Mouse (Mus musculus) lung, postnatal 25 days (tissue): ENCODE measurements around the gene Nos1ap.

ENCODE experiments used
- DNase-seq: peaks from one replicate; pipeline ENCODE4 v3.0.0; 2022; ENCODE audit warnings: low spot score

Gene Nos1ap

DNA sequence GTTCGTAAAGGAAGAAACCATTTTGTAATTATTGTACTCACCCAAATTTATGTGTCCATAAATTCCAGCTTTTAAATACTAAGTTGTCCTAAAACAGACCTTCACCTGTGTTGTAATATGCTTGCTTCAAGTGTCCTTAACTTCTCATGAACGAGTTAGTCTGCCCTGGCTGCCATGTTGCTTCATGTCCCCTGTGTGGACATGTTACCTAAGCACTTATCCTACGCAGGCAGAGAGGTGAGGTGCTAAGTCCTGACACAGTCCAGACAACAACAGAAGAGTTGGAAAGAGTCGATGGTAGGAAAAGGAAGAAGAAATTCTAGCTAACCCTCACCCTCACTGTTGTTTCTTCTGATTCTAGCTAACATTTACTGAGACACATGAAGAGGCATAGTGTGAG lies 43.4 kb downstream of the Nos1ap start:
- DNase-seq: no peak

DNA sequence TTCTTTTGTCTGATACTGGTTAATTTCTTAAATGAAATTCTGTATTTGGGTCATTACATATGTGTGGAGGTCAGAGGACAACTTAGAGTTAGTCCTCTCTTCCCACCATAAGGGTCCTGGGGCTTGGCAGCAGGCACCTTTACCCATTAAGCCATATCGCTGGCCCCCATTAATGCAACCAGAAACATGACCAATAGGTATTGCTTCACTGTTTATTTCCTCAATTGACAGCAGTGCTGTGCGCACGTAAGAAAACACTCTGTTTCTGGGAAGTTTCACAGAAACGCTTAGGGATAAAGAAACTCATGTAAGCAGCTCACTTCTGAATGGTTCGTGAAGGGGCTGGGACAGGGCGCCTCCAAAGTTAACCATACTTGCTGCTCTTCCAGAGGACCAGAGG lies 44.4 kb downstream of the Nos1ap start:
- DNase-seq: no peak

DNA sequence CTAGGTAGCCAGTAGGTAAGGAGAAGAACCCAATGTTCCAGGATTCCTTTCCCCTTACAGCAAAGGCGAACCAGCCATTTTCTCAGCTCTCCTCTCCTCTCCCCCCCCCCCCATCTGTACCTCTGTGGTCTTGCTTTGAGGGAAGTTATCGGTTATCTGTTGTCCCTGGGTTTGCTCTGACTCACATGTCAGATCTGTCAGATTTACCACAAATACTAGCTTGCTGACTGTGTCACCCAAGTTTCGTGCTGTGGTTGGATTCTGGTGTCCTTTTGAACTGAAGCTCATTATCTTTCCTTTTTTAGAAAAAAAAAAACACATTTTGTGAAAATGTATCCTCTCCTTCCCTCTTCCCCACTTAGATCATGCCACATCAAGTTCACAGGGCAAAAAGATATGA lies 50.2 kb downstream of the Nos1ap start:
- no peak for DNase-seq

DNA sequence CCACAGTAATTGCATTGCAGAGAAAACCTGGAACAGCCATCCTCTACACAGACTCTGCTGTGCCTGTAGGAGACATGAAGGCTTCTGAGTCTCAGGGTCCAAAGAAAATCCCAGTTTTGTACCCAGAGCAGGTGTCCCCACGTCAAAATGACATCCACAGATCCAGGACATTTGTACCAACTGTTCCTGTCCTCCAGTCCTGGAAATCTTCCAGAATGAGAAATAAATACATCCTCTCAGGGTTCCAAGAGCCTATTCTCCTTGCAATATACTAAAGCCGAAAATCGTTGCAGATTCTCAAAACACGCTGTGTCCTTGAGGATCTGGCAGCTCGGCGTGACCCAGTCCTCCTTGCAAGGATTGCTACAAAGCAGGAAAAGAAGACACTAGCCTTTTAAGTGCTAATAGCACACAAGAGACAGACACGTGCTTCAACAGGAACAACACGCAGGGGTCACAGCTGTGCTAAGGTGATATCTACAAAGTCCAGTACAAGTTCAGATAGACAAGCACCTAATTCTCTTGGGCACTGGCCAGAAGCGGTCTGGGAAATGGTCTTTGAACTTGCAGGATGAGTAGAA lies 51.1 kb downstream of the Nos1ap start:
- no peak for DNase-seq

DNA sequence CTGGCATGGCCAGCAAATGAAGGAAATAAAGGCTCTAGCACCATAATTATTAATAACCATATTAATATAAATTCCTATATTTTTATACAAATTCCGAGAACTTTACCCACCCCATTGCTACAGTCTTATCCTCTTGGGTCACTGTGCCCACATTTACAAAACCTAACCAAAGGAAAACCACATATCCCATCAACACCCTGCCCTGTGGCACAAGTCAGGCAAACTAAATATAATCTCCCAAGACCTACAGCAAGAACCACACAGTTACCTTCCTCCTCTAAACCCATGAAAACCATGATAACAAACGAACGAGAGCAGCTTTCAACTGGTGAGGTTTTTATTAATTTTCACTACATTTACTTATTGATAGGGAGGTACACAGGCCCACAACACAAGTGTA lies 53.3 kb downstream of the Nos1ap start:
- DNase-seq: no peak

DNA sequence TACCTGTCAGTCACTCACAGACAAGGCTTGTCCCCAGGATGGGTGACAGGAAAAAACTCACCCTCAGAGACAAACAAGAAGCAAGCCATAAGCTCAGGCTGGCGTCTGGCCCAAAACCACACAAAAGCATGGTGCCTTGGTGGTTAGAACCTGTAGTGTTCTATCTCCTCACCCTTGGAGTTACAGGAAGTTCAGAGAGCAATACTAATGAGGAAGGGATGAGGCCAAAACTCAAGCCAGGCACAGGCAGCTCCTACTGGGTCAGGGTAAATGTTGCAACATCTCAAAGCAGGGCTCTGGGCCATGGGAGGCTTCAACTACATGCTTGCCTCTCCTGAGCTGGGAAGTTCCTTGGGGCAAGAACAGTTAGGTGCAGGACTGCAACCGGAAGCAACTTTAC lies 54.4 kb downstream of the Nos1ap start:
- DNase-seq: peak; percentile 46

DNA sequence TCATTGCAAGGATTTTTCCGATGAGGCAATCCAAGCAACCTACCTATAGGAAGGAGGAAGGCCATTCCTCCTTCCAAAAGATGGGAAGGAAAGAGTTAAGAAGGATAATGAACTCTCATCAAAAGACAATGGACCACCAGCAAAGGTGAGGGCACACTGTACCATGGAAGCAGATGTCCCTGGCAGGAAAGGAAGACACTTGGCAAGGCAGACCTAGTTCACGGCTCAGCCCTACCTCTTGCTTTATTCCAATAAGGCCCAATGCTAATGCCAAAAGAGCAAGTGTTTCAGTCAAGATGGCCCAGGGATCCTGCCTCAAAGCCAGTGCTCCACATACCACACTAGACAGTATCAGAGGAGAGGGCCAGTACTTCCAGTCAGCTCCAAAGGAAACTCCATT lies 58.4 kb downstream of the Nos1ap start:
- no peak for DNase-seq

DNA sequence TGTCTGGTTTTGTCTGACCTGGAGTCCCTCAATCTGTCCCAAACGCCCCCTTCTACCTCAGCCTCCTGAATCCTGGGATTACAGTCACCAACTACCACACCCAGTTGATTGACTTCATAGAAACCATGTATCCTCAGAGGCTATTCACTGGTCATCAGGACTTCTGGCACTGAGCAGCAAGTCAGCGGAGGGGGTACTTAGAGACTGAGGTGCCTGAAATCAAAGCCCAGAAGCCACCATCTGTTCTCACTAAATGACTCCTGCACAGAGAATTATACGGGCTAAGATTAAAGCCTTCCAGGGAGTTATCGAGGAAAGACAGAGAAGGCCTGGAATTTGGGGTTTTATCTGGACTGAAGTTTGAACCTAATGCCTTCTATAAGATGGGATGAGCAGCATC lies 59.2 kb downstream of the Nos1ap start:
- no peak for DNase-seq

DNA sequence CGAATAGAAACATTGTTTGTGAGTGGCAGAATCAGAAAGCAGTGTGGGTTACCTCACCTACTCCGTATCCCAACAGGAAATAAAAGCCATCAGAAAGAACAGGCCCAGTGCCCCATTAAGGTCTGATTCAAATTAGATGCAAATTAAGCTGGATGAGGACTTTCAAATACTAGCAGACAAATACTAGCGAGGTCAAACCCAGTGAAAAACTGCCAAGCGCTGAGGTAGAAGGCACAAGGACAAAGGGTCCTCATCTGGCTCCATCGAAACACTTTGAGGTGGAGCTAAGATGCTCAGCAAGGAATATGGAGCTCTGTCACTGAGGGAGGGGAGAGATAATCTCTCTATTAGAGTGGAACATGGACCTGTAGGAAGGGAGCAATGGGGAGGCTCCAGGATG lies 66.8 kb downstream of the Nos1ap start:
- no peak for DNase-seq

DNA sequence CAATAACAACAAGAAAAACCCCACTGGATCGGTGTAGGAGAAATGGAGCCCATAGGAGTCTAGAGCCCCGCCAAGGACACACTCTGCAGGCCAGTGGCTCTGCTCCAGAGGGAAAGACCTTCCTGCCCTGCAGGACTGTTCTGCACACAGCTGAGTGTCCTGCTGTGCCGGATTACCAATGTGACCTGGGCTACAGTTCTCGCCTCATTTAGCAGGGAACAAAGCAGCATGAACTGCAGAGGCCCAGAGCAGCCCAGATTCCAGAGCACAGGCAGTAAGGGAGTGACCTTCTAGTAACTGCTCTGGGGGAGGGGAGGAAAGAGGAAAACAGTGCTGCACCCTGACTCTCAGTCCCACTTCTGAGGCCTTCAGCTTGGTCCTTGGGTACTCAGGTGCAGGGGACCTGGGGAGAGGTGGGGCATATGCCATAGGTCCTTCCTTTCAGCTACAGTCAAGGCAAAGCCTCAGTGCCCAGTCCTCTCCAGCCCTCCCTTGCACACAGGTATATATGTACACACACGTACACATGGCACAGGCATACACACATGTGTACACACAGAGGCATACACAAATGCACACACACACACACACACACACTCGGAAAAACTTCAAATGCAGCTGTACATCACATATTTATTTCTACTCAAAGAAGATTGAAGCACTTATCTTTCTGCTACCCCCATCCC lies 68.0 kb downstream of the Nos1ap start:
- DNase-seq: no peak

DNA sequence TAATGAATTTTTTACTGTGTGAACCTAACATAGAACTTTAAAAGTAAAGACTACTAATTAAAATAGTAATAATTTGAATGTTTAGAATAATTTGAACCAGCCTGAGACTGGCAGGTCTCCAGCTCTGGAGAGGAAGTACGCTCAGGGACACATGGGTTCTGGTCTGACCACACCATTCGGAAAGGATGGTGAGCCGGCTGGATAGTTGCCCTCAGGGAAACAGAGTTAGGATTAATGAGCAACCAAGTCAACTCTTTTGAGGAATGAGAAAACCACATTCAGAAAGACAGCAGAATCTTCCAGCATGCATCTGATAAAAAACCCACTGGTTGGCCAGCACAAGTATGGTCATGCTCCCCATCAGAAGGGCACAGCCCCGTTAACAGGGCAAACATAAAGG lies 69.5 kb downstream of the Nos1ap start:
- no peak for DNase-seq

DNA sequence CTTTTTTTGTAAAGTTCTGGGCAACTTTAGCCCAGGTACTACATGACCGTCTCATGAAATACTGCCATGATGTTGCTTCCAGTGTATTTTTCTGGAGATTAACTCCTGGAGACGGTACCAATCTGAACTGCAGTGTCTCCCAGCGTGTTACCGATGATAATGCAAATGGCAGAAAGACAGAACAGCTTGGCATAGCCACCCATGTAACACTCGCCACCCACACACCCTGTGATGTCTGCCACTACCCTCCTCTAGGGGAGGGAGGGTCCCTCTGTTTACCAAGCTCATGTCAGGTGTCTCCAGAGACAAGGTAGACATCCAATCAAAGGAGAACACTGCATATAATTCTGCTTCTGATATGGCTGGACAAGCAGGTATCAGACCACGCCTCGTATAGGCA lies 70.0 kb downstream of the Nos1ap start:
- DNase-seq: no peak

DNA sequence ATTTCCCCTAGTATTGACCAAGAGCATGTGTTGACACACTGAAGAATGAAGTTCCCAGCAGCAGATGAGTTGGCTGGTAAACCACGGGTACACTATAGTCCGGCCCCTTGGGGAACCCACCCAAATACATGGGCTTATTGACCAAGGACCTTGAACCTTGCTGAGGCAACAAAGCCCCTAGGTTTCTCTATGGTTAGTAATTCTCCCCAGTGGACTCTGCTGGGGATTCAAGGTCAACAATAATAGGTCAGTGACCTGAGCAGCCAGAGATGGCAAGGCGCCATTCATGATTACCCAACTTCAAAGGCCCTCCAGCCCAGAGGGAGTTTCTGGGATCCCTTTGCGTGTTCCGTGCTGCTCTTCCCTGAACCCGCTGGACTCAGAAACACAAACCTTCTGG lies 73.5 kb downstream of the Nos1ap start:
- no peak for DNase-seq

DNA sequence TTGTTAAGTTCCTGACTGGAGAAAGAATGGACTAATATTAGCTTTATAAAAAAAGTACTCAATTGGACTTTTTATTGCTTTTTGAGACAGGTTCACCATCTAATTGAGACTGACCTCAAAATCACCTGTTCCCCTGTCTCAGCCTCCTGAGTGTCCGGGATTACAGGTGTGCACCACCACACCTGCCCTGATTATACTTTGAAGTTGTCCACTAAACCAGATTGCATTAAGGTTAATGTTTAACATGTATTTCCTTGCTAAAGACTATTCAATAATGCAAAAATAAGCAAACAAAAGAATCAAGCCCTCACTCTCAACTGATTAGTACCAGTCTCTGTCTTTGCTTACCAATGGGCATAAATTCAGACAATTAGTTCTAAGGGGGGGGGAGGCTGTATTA lies 74.2 kb downstream of the Nos1ap start:
- DNase-seq: no peak

DNA sequence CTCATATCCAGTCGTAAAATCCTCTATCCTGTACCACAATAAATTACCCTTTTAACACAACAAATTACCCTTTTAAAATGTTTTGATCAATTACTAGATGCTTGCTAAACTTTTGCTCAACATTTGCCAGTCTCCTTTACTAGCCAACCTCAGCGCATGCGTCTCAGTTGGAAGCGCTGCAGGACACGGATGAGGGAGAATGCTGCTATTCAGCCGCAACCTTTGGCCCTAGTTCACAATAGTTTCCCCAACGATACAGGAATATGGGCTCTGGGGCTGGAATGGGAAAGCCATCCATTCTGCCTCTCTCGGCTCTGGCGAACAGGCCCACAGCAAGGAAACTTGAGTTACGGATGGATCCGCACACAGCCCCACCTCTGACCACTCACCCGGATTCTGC lies 75.4 kb downstream of the Nos1ap start:
- DNase-seq: no peak

DNA sequence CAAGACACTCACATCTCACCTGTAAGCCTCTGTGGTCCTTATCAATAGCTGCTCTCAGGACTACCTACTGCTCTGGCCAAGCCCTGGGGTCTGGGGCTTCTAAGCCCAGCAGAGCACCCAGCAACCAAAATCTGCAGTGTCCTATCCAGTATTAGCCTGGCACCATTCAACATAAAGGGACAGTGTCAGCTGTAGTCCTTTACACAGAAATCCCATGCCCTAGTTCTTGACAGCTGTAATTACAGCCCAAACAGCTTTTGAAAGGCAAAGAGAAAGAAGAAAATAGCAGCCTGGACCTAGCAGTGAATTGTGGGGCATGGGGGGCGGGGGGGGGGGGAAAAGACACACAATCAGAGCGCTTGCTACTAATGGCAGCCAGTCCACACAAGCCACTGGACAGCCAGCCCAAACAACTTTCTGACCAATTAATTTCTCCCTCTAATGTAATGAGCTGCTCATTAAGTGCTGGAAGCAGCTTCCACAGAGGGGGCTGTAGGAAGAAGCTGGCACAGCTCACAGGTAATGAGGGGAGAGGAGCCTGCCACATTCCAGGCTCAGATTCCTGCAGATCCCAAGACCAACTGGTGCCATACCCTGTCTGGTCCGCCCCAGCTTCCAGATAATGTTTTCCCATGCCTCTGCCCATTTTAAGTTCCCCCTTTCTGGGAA lies 77.1 kb downstream of the Nos1ap start:
- no peak for DNase-seq

DNA sequence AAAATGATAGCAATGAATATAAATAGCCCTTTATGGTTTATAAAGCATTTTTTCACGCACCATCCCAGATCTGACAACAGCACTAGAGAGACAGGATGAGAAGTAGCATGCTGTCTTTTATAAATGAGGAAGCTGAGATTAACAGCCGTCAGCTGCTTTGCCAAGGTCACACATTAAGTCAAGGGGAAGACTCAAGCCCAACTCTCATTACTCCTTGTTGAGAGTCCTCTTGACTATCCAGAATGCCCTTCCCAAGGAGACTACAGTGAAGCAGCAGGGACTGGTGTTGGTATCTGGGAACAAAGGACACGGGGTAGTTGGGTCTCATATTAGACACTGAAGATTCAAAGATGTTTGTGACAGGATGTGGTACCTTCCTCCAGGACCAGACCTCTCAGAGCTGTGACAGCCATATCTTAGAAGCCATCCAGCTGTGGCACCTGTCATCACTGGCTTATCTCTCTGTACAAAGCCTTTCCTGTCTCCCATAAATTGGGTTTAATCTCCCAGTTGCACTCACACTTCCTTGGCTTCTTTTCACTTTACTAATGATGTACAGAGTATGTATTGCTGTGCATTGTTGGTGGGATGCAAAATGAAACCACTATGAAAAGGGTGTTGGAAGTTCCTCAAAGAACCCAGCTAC lies 78.9 kb downstream of the Nos1ap start:
- no peak for DNase-seq

DNA sequence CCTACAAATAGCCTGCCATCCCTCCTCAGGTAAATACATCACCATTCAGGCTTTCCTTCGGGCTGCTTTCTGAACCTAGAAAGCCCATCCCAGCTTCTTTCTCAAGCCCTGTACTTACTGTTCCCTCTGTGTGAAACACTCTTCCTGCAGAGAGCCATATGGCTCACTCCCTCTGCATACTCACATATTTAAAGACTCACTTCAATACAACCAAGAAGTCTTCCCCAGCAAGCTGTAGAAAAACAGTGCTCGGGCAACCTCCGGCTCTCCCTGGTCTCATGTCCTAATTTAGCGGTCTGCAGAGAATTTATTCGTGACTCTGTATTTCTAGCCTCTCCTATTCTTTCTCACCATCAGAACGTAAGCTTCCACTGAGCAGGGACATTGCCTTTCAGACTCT lies 83.4 kb downstream of the Nos1ap start:
- DNase-seq: no peak

DNA sequence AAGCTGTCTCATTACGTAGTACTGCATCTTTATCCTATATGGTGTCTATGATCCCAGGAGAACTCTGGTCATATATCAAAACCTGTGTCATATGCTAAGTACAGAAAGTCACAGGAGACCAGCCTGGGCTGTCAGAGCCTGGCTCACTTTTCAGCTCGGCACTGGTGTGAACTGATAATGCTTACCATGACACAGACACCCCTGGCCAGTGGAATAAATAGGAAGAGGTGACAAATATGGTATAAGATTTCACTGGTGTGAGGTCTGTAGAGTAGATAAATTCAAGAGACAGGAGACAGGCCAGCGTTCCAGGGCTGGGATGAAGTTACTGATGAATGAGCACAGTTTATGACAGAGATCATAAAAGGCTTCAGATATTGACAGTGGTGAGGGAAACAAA lies 84.6 kb downstream of the Nos1ap start:
- no peak for DNase-seq

DNA sequence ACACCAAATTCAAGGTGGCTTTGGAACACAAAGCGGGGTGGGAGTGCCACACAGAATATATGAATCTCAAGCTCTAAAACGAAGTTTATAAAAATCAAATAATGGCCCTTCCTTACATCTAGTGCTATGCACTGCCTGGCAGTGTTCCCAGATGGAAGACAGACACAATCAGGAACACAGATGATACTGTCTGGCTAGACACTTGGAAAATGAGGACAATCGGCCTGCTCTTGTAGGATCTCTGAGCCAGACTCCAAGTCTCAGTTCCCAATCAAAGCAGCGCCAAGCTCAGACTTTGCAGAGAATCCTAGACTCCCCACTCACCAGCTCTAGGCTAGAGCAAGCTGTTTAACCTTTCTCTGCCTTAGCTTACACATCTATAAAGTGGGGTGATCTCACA lies 85.3 kb downstream of the Nos1ap start:
- no peak for DNase-seq

DNA sequence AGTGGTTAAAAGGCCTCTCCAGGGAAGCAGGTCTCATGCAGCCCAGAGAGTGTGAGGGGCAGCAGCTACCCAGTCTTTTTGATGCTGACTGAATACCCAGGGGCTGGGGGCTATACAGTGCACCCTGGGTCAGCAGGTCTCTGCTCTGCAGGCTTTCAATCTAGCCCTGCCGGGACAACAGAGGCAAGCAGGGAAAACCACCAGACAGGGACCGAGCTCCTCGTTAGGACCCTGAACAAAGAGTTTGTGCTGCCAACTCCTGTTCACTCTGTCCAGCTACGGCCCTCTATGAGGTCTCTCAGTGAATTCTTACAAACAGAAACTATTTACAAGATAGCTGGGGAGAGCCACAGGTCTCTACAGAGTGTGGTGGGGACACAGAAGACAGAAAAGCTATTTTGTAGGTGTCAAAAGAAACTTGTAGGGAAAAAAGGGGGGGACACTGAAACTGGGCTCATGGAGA lies 86.4 kb downstream of the Nos1ap start:
- no peak for DNase-seq

DNA sequence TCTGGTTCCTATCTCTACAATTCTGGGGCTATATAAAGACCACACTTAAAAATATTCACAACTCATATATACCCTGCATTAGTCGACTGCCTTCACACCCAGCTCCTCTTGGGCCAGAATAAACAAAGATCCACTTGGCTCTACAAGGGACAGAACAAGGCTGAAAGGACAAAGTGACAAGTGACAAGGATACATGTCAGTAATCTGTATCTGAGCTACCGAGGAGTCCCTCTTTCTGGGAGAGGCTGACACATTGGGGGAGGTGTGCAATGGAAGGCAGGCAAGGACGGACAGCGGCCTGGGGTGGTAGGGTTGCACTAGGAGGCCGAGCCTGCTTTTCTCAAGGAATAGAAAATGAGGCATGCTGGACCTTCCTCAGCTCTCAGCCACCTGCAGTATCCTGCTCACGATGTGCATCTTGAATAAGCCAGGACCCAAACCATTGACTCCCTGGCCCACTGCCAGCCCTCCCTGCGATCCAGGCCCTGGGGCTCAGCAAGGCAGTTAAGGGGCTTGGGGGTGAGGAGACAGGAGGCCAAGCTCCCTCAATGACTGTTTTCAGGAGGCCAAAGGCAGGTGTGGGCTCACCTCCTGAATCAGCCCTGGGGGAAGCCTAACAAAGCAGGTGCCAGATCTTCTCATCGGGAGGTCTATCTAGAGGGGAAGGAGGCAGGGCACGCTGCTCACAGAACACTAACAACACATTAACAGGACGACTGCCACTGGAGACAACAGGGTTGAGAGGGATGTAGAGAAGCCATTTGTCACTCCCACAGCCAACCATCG lies 87.0 kb downstream of the Nos1ap start:
- DNase-seq: no peak
